Mouse (Mus musculus) frontal cortex, postnatal 10 days (tissue): ENCODE data around the gene Oxa1l.

ENCODE experiments used
- DNase-seq, 2 experiments: peaks; one replicate each; pipeline ENCODE4 v3.0.0; 2022; ENCODE audit warnings: low spot score in 2 of 2, mixed read lengths in 1 of 2

The Oxa1l gene

DNA sequence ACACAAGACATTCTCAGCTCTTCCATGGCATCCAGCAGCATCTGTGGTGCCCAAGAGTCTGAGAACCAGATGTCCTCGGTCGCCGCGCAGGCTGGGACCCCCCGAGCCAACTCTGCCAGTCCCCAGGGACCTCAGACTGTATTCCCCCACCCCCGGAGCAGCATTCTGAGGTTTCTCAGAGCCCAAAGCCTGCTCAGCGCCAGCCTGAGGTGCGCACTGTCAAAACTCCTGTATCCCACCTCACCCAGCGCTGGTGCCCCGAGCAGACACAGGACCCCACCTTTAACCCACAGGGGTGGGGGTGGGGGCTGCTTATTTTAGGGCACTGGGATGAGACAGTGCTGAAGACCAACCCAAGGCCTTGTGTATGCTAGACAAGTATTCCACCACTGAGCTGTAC, 10.8 kb downstream of the Oxa1l start:
- DNase-seq = no peak

GRCm38 (mm10) chr14:54372923-54373322, 12.3 kb downstream of the Oxa1l start:
- no peak for DNase-seq

- no peak for DNase-seq
These were observed 15.3 kb downstream of the Oxa1l start for GRCm38 (mm10) chr14:54375916-54376315.

GRCm38 (mm10) chr14:54377166-54377565, 16.5 kb downstream of the Oxa1l start:
- no peak for DNase-seq

GRCm38 (mm10) chr14:54379571-54379970, 18.9 kb downstream of the Oxa1l start:
- no peak for DNase-seq

GRCm38 (mm10) chr14:54380616-54381015, 20.0 kb downstream of the Oxa1l start:
- no peak for DNase-seq

- DNase-seq = no peak
These were observed 21.2 kb downstream of the Oxa1l start for GRCm38 (mm10) chr14:54381816-54382215.

GRCm38 (mm10) chr14:54382641-54383040, 22.0 kb downstream of the Oxa1l start:
- DNase-seq = peak in 1 of 2 experiments; percentile 21

DNA sequence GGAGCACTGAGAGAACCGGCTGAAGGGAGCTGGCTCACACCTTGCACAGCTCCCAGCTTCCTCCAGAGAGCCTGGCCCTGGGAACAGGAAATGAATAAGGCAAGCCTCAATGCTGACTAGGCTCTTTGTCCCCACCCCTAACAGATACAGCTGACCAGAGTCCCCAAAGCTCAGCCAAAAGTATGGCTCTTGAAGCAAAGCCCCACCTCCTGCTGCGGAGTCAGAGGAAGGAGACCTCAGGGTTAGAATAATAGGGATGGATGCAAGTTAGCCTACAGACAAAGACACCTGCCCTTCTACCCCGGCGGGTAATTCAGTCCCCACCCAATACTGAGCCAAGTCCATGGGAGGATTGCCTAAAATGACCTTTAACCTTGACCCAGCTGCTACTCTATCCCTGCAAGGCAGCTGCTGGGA, 22.7 kb downstream of the Oxa1l start:
- no peak for DNase-seq

GRCm38 (mm10) chr14:54384396-54384795, 23.8 kb downstream of the Oxa1l start:
- no peak for DNase-seq

- DNase-seq = no peak
These were observed 25.5 kb downstream of the Oxa1l start for GRCm38 (mm10) chr14:54385968-54386618.

- DNase-seq = no peak
These were observed 26.9 kb downstream of the Oxa1l start for GRCm38 (mm10) chr14:54387546-54387945.

- DNase-seq = no peak
These were observed 30.2 kb downstream of the Oxa1l start for GRCm38 (mm10) chr14:54390843-54391242.

- no peak for DNase-seq
These were observed 33.2 kb downstream of the Oxa1l start for GRCm38 (mm10) chr14:54393794-54394193.

DNA sequence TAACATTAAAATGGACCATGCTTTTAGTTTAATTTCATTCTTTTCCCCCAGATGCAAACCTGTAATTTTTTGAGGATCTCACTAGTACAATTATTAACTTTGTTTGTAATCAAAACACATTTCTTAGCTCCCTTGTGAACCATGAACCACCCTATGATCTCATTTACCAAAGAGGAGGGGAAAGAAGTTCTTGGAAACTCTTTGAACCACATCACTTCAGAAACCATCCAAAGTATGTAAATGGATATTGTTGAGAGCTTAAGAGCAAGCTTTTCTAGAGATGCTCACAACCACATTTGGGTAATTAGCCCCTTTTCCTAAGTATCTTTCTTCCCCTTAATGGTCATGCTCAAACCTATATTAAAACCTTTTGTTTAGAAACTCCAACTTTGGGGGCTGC, 33.7 kb downstream of the Oxa1l start:
- DNase-seq = no peak

DNA sequence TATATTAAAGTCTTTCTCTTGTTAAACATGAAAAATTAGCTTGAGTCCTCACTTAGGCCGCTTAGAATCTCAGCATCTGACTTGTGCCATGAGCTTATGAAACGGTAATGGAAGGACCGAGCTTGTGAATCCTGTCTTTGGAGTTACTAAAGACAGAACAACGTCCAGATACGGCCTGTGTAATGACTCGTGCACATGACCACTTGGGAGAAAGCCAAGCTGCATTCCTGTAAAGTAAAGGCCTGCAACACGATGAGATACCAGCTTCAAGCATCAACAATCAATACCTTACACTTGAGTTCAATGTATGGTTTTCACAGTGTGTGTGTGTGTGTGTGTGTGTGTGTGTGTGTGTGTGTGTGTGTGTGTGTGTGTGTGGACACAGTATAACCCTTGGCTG, 36.1 kb downstream of the Oxa1l start:
- DNase-seq = no peak

GRCm38 (mm10) chr14:54397872-54398527, 37.4 kb downstream of the Oxa1l start:
- no peak for DNase-seq

- no peak for DNase-seq
These were observed 37.9 kb downstream of the Oxa1l start for GRCm38 (mm10) chr14:54398528-54398916.

DNA sequence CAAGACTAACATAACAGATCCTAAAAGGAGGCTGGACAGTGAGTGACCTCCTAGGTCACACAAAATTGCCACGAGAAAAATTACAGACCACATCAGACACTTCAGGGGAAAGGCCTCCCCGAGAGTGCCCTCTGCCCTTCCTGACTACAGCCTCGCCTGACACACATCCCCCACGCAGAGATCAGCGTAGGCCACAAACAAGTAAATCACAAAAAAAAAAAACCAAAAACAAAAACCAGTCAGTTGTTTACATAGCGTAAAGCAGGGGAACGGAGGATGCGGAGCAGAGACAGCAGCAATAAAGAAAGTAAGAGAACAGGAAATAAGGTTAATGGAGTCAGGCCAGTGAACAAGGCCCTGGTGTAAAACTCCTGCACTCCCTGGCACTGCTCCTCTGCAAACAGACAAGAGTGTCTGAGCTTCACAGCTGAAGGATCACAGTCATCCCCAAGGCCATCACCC, 38.3 kb downstream of the Oxa1l start:
- DNase-seq = no peak

GRCm38 (mm10) chr14:54401723-54402122, 41.1 kb downstream of the Oxa1l start:
- DNase-seq = no peak

- no peak for DNase-seq
These were observed 47.9 kb downstream of the Oxa1l start for GRCm38 (mm10) chr14:54408336-54409056.

GRCm38 (mm10) chr14:54409057-54409645, 48.5 kb downstream of the Oxa1l start:
- DNase-seq = no peak
